Mouse (Mus musculus): ENCODE measurements around the gene Sgsm3. TPM values are rescaled to one million over a fixed set of nuclear protein-coding genes. Genes with fewer than 3 reads are reported as not detected.
A peak's percentile ranks its signal among the peaks of the same experiment; 100 is the strongest.

The Sgsm3 gene
- total RNA-seq, 2 experiments from 2014 or later = 9.8 to 10.9 TPM

GRCm38 (mm10) chr15:81017308-81017707 is 39.7 kb downstream of the Sgsm3 start:
- intact Hi-C loops (cut with DNase I) = no loop called here
- no peak for DNase-seq

- DNase-seq = no peak
- intact Hi-C loops (cut with DNase I) = no loop called here
Observed at GRCm38 (mm10) chr15:81021377-81021776, 43.8 kb downstream of the Sgsm3 start.

- no peak for DNase-seq
- intact Hi-C loops (cut with DNase I) = no loop called here
Observed at GRCm38 (mm10) chr15:81022437-81022836, 44.9 kb downstream of the Sgsm3 start.

- intact Hi-C loops (cut with DNase I) = no loop called here
- DNase-seq = no peak
Observed at GRCm38 (mm10) chr15:81023842-81024241, 46.3 kb downstream of the Sgsm3 start.

GRCm38 (mm10) chr15:81026901-81027300 is 49.3 kb downstream of the Sgsm3 start:
- intact Hi-C loops (cut with DNase I) = loop anchor here (1.0 kb wide), 3 partner anchors 22 to 172 kb away; no protein-coding TSS in a partner anchor
- DNase-seq = no peak

- intact Hi-C loops (cut with DNase I) = loop anchor here (1.0 kb wide), 3 partner anchors 22 to 172 kb away; no protein-coding TSS in a partner anchor
- DNase-seq = peak; percentile 80 to 87
Observed at GRCm38 (mm10) chr15:81027378-81028173, 50.0 kb downstream of the Sgsm3 start.

GRCm38 (mm10) chr15:81030891-81031425 is 53.4 kb downstream of the Sgsm3 start:
- DNase-seq = no peak
- intact Hi-C loops (cut with DNase I) = no loop called here

- DNase-seq = peak; percentile 44 to 45
- intact Hi-C loops (cut with DNase I) = no loop called here
Observed at GRCm38 (mm10) chr15:81031611-81032010, 54.0 kb downstream of the Sgsm3 start.

- intact Hi-C loops (cut with DNase I) = no loop called here
- DNase-seq = no peak
Observed at GRCm38 (mm10) chr15:81032941-81033629, 55.5 kb downstream of the Sgsm3 start.

- intact Hi-C loops (cut with DNase I) = no loop called here
- DNase-seq = no peak
Observed at GRCm38 (mm10) chr15:81034119-81034518, 56.6 kb downstream of the Sgsm3 start.

GRCm38 (mm10) chr15:81035417-81036162 is 58.0 kb downstream of the Sgsm3 start:
- DNase-seq = peak in 1 of 2 experiments; percentile 35
- intact Hi-C loops (cut with DNase I) = no loop called here

- intact Hi-C loops (cut with DNase I) = no loop called here
- no peak for DNase-seq
Observed at GRCm38 (mm10) chr15:81038419-81038818, 60.9 kb downstream of the Sgsm3 start.

- intact Hi-C loops (cut with DNase I) = no loop called here
- no peak for DNase-seq
Observed at GRCm38 (mm10) chr15:81041767-81042166, 64.2 kb downstream of the Sgsm3 start.

GRCm38 (mm10) chr15:81042276-81042931 is 64.8 kb downstream of the Sgsm3 start:
- no peak for DNase-seq

GRCm38 (mm10) chr15:81044446-81044845 is 66.9 kb downstream of the Sgsm3 start:
- DNase-seq = no peak
- intact Hi-C loops (cut with DNase I) = no loop called here

More at GRCm38 (mm10) chr15:81042276-81042931, 64.8 kb downstream of the Sgsm3 start:
- intact Hi-C loops (cut with DNase I) = no loop called here

GRCm38 (mm10) chr15:81045336-81045735 is 67.8 kb downstream of the Sgsm3 start:
- intact Hi-C loops (cut with DNase I) = no loop called here
- no peak for DNase-seq

- intact Hi-C loops (cut with DNase I) = no loop called here
Observed at GRCm38 (mm10) chr15:81046061-81046460, 68.5 kb downstream of the Sgsm3 start.

GRCm38 (mm10) chr15:81047497-81047896 is 69.9 kb downstream of the Sgsm3 start:
- no peak for DNase-seq
- intact Hi-C loops (cut with DNase I) = no loop called here

More at GRCm38 (mm10) chr15:81046061-81046460, 68.5 kb downstream of the Sgsm3 start:
- no peak for DNase-seq

- intact Hi-C loops (cut with DNase I) = loop anchor here (1.0 kb wide), 1 partner anchor 22 kb away; no protein-coding TSS in a partner anchor
- DNase-seq = peak in 1 of 2 experiments; percentile 38
Observed at GRCm38 (mm10) chr15:81049401-81050053, 72.0 kb downstream of the Sgsm3 start.
